Mouse (Mus musculus) urinary bladder, postnatal 4 days (tissue): ENCODE measurements at regions not wholly inside any gene's neighbourhood (a gene's known extent, or its start where the extent isn't known, plus 50 kb on each side); places are given as distances from the start of the nearest gene placed in this dataset.

Experiments
- DNase-seq, 2 experiments: peaks; one replicate each; pipeline ENCODE4 v3.0.0; 2021 to 2022; ENCODE audit warnings: low spot score in 2 of 2

GRCm38 (mm10) chr8:34377154-34377553 is 265.6 kb upstream of the Gm10131 start:
- no peak for DNase-seq

- no peak for DNase-seq
These were observed 262.7 kb upstream of the Gm10131 start for GRCm38 (mm10) chr8:34374242-34374641.

GRCm38 (mm10) chr8:34372666-34372980 is 261.1 kb upstream of the Gm10131 start:
- no peak for DNase-seq

- no peak for DNase-seq
These were observed 260.6 kb upstream of the Gm10131 start for GRCm38 (mm10) chr8:34371973-34372665.

- no peak for DNase-seq
These were observed 259.9 kb upstream of the Gm10131 start for GRCm38 (mm10) chr8:34371391-34371790.

- no peak for DNase-seq
These were observed 257.0 kb upstream of the Gm10131 start for GRCm38 (mm10) chr8:34368556-34368955.

- no peak for DNase-seq
These were observed 253.0 kb upstream of the Gm10131 start for GRCm38 (mm10) chr8:34364446-34365035.

GRCm38 (mm10) chr8:34363679-34364078 is 252.1 kb upstream of the Gm10131 start:
- no peak for DNase-seq

GRCm38 (mm10) chr8:34363131-34363530 is 251.6 kb upstream of the Gm10131 start:
- no peak for DNase-seq

GRCm38 (mm10) chr8:34361377-34361776 is 249.8 kb upstream of the Gm10131 start:
- no peak for DNase-seq

GRCm38 (mm10) chr8:34359776-34360175 is 248.2 kb upstream of the Gm10131 start:
- no peak for DNase-seq

GRCm38 (mm10) chr8:34355059-34355458 is 243.5 kb upstream of the Gm10131 start:
- no peak for DNase-seq

GRCm38 (mm10) chr8:34353140-34353855 is 241.8 kb upstream of the Gm10131 start:
- no peak for DNase-seq

GRCm38 (mm10) chr8:34334851-34335250 is 223.3 kb upstream of the Gm10131 start:
- DNase-seq: no peak

- DNase-seq: no peak
These were observed 220.1 kb upstream of the Gm10131 start for GRCm38 (mm10) chr8:34331673-34332072.

- DNase-seq: no peak
These were observed 215.1 kb upstream of the Gm10131 start for GRCm38 (mm10) chr8:34326614-34326965.

- no peak for DNase-seq
These were observed 214.5 kb upstream of the Gm10131 start for GRCm38 (mm10) chr8:34325841-34326613.

- DNase-seq: no peak
These were observed 208.6 kb upstream of the Gm10131 start for GRCm38 (mm10) chr8:34320158-34320587.

GRCm38 (mm10) chr8:34319719-34320118 is 208.2 kb upstream of the Gm10131 start:
- no peak for DNase-seq

- DNase-seq: no peak
These were observed 203.7 kb upstream of the Gm10131 start for GRCm38 (mm10) chr8:34315233-34315632.

GRCm38 (mm10) chr8:34305542-34306485 is 194.3 kb upstream of the Gm10131 start:
- DNase-seq: peak in 1 of 2 experiments; percentile 41
